Mouse (Mus musculus) lung, adult 2 months (tissue): Measurements from ENCODE around the gene Pafah2.

Experiments used
- CTCF ChIP-seq: fragments of 200-500 bp; IDR thresholded peaks from 2 replicates; pipeline ENCODE4 v1.5.1; 2011; ENCODE audit warnings: mild to moderate bottlenecking, low read length, control low read depth; ENCODE audit not compliant: insufficient read depth
- POLR2A ChIP-seq: fragments of 200-500 bp; IDR thresholded peaks from 2 replicates; pipeline ENCODE4 v1.6.1; 2011; ENCODE audit warnings: low read depth, mild to moderate bottlenecking, control low read depth, low read length, borderline replicate concordance; ENCODE audit errors: extremely low read depth

DNA sequence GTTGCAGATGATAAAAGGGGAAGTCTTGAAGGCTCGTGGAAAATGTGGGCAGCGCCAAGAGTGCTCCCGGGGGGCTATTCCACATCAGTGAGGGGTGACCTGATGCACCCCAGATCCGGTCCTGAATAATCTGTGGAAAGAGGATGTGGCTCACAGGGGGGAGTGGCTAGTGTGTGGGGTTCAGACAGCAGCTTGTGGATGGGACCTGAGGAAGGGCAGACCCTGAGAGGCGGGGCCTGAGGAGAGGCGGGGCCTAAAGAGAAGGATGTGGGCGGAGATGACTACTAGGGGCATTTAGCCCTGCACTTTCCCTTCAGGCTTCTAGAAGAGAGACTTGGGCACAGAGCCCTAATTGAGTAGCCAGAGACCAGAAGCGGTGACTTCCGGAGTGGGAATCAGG, 33.5 kb upstream of the Pafah2 start:
- TF ChIP-seq CTCF = no peak
- no peak for TF ChIP-seq POLR2A
